Mouse (Mus musculus) embryonic facial prominence, embryonic 10.5 days (tissue): ENCODE data around the gene Hist1h3i. TPM values are rescaled to one million over a fixed set of nuclear protein-coding genes. Genes with fewer than 3 reads are reported as not detected.
"Not testable (repeated sequence)": the region's sequence is repeated elsewhere in the genome, so short reads cannot be mapped to it uniquely, and the experiment has no call there.

Experiments used
- DNase-seq: peaks from one replicate; pipeline ENCODE4 v3.0.0-alpha.2; 2017; ENCODE audit warnings: low spot score
- H3K27ac ChIP-seq: fragments of 300-500 bp; sonication (generic); replicated peaks from 2 replicates; pipeline ENCODE4 v1.5.1; 2016; ENCODE audit warnings: mild to moderate bottlenecking
- H3K27me3 ChIP-seq: fragments of 300-500 bp; sonication (generic); replicated peaks from 2 replicates; pipeline ENCODE4 v1.6.1; 2016; ENCODE audit warnings: low read depth, mild to moderate bottlenecking; ENCODE audit not compliant: poor library complexity, severe bottlenecking
- H3K36me3 ChIP-seq: fragments of 300-500 bp; sonication (generic); replicated peaks from 2 replicates; pipeline ENCODE4 v1.6.1; 2016; ENCODE audit warnings: mild to moderate bottlenecking, moderate library complexity
- H3K4me1 ChIP-seq: fragments of 300-500 bp; sonication (generic); 2 replicates; pipeline ENCODE4 v1.6.1; 2016
- H3K4me3 ChIP-seq: fragments of 300-500 bp; sonication (generic); 2 replicates; pipeline ENCODE4 v1.5.1; 2016; ENCODE audit warnings: mild to moderate bottlenecking, moderate library complexity
- H3K9me3 ChIP-seq: fragments of 300-500 bp; sonication (generic); 2 replicates; pipeline ENCODE4 v1.6.1; 2016; ENCODE audit warnings: mild to moderate bottlenecking
- WGBS: fragments of 180-500 bp; shearing (Covaris S2); methylation state at CpG from one replicate; pipeline ENCODE4 v1.1.7; 2016; 5-methylcytosine and 5-hydroxymethylcytosine counted together
- polyA plus RNA-seq: library from polyadenylated mRNA; unstranded; fragments of >200 nt; fragmentation: Nextera tagmentation; extraction: Ambion mirVana; gene quantifications from 2 replicates; pipeline ENCODE4 v1.2.1, GENCODE M21; 2016

The Hist1h3i gene
- polyA plus RNA-seq, 1 experiment from 2014 or later = 103 TPM

- 8% methylated on average over 18 of the region's 18 CpGs for WGBS
- Histone ChIP-seq H3K27me3 (no peaks in the 10 kb centered on the region), H3K4me1 (peaks cover 27% of the 10 kb centered on the region), H3K27ac (peak overlapping the region; percentile 77), H3K9me3 (no peaks in the 10 kb centered on the region), H3K4me3 (peak overlapping the region; percentile 43), H3K36me3 (no peaks in the 10 kb centered on the region)
- peak; percentile 40 for DNase-seq
Measured at GRCm38 (mm10) chr13:21790601-21791283, 7.6 kb upstream of the Hist1h3i start.

- H3K4me1 ChIP-seq = peaks cover 31% of the 10 kb centered on the region
- 55% methylated on average over 6 of the region's 6 CpGs for WGBS
- H3K9me3 ChIP-seq = no peaks in the 10 kb centered on the region
- peak overlapping the region; percentile 89 for H3K27ac ChIP-seq
- no peaks in the 10 kb centered on the region for H3K27me3 ChIP-seq
- H3K4me3 ChIP-seq = no peak overlapping the region
- no peak for DNase-seq
- no peaks in the 10 kb centered on the region for H3K36me3 ChIP-seq
Measured at GRCm38 (mm10) chr13:21789925-21790324, 6.8 kb upstream of the Hist1h3i start.

- 11% methylated on average over 18 of the region's 21 CpGs for WGBS
- H3K9me3 ChIP-seq = no peaks in the 10 kb centered on the region
- no peaks in the 10 kb centered on the region for H3K27me3 ChIP-seq
- H3K27ac ChIP-seq = peak overlapping the region; percentile 89
- DNase-seq = peak; percentile 15
- no peaks in the 10 kb centered on the region for H3K36me3 ChIP-seq
- peaks cover 41% of the 10 kb centered on the region for H3K4me1 ChIP-seq
- peak overlapping the region; percentile 49 for H3K4me3 ChIP-seq
Measured at GRCm38 (mm10) chr13:21787760-21788593, 4.8 kb upstream of the Hist1h3i start.

GRCm38 (mm10) chr13:21786899-21787629 lies 3.9 kb upstream of the Hist1h3i start, which contains the start of the genes Hist1h2an and Hist1h2bp:
Gene Hist1h2an, minus strand, starts transcription at chr13:21787218.
Gene Hist1h2bp, plus strand, starts transcription at chr13:21787461.
- peak within 1 kb of the TSS; percentile 56 for H3K4me3 ChIP-seq
- not testable (repeated sequence) for H3K36me3 ChIP-seq, H3K27me3 ChIP-seq, H3K9me3 ChIP-seq
- H3K4me1 ChIP-seq = peaks cover 42% of the 10 kb centered on the region
- H3K27ac ChIP-seq = peak within 1 kb of the TSS; percentile 91
- DNase-seq = peak; percentile 88
- whole genome bisulfite sequencing = under 1% methylated on average over 47 of the region's 63 CpGs

- 6% methylated on average over 8 of the region's 8 CpGs for WGBS
- peaks cover 43% of the 10 kb centered on the region for H3K4me1 ChIP-seq
Measured at GRCm38 (mm10) chr13:21786189-21786898, 3.2 kb upstream of the Hist1h3i start.

GRCm38 (mm10) chr13:21784311-21784710 lies 1.1 kb upstream of the Hist1h3i start:
- H3K27ac ChIP-seq = peak overlapping the region; percentile 97
- H3K4me1 ChIP-seq = peaks cover 45% of the 10 kb centered on the region
- H3K36me3 ChIP-seq = no peaks in the 10 kb centered on the region
- H3K27me3 ChIP-seq = no peaks in the 10 kb centered on the region
- 28% methylated on average over 6 of the region's 6 CpGs for WGBS
- H3K9me3 ChIP-seq = no peaks in the 10 kb centered on the region
- DNase-seq = no peak
- peak overlapping the region; percentile 63 for H3K4me3 ChIP-seq

More at GRCm38 (mm10) chr13:21786189-21786898, 3.2 kb upstream of the Hist1h3i start:
- no peaks in the 10 kb centered on the region for H3K36me3 ChIP-seq
- H3K9me3 ChIP-seq = no peaks in the 10 kb centered on the region
- H3K27ac ChIP-seq = peak overlapping the region; percentile 91
- peak; percentile 52 for DNase-seq
- peak overlapping the region; percentile 56 for H3K4me3 ChIP-seq
- H3K27me3 ChIP-seq = no peaks in the 10 kb centered on the region

- H3K4me3 ChIP-seq = peak overlapping the region; percentile 63
- peak; percentile 62 for DNase-seq
- peaks cover 40% of the 10 kb centered on the region for H3K4me1 ChIP-seq
- H3K27ac ChIP-seq = peak overlapping the region; percentile 97
- WGBS = 2% methylated on average over 9 of the region's 9 CpGs
- no peaks in the 10 kb centered on the region for H3K9me3 ChIP-seq
- H3K27me3 ChIP-seq = no peaks in the 10 kb centered on the region
- H3K36me3 ChIP-seq = no peaks in the 10 kb centered on the region
Measured at GRCm38 (mm10) chr13:21783734-21784161, 578 bp upstream of the Hist1h3i start.

- H3K4me1 ChIP-seq = peaks cover 38% of the 10 kb centered on the region
- DNase-seq = peak; percentile 58
- not testable (repeated sequence) for H3K36me3 ChIP-seq, H3K27me3 ChIP-seq, H3K9me3 ChIP-seq
- H3K27ac ChIP-seq = peak overlapping the region; percentile 97
- peak overlapping the region; percentile 63 for H3K4me3 ChIP-seq
- WGBS = under 1% methylated on average over 22 of the region's 35 CpGs
Measured at GRCm38 (mm10) chr13:21782361-21783254, 562 bp downstream of the Hist1h3i start.

- DNase-seq = no peak
- Histone ChIP-seq H3K4me3 (peak overlapping the region; percentile 63), H3K4me1 (peaks cover 38% of the 10 kb centered on the region), H3K27me3 (no peaks in the 10 kb centered on the region), H3K27ac (peak overlapping the region; percentile 97), H3K9me3 (no peaks in the 10 kb centered on the region), H3K36me3 (no peaks in the 10 kb centered on the region)
- WGBS = 96% methylated on average over 1 of the region's 1 CpGs
Measured at GRCm38 (mm10) chr13:21781639-21782038, 1.5 kb downstream of the Hist1h3i start.

- Histone ChIP-seq H3K27ac (peak overlapping the region; percentile 97), H3K4me3 (peak overlapping the region; percentile 80), H3K36me3 (no peaks in the 10 kb centered on the region), H3K27me3 (no peaks in the 10 kb centered on the region), H3K4me1 (peaks cover 36% of the 10 kb centered on the region), H3K9me3 (no peaks in the 10 kb centered on the region)
- DNase-seq = peak; percentile 21
- 43% methylated on average over 6 of the region's 6 CpGs for WGBS
Measured at GRCm38 (mm10) chr13:21781021-21781555, 2.1 kb downstream of the Hist1h3i start.
